Mouse (Mus musculus): ENCODE measurements around the gene Ercc1. TPM values are rescaled to one million over a fixed set of nuclear protein-coding genes. Genes with fewer than 3 reads are reported as not detected.

Gene Ercc1
- polyA plus RNA-seq, 1 experiment from 2014 or later: 59.2 TPM

GRCm38 (mm10) chr7:19402535-19403112, 58.0 kb downstream of the Ercc1 start:
- H3K27ac ChIP-seq (ENCODE audit: poor library complexity, severe bottlenecking): no peak overlapping the region
- no peak overlapping the region for H3K4me2 ChIP-seq
- no peak overlapping the region for H3K9ac ChIP-seq
- ATAC-seq (ENCODE audit: insufficient number of reproducible peaks, low FRiP score): no peak
- H3K4me3 ChIP-seq: no peak overlapping the region
- peaks cover 8% of the 10 kb centered on the region; the same call in 1 of the 2 replicates for H3K9me3 ChIP-seq (replicated peaks)
- 79% methylated on average over 9 of the region's 9 CpGs for WGBS
- H3K27me3 ChIP-seq (replicated peaks): peaks cover 67% of the 10 kb centered on the region
- peaks cover 22% of the 10 kb centered on the region for H3K4me1 ChIP-seq (replicated peaks)
- H3K36me3 ChIP-seq: no peaks in the 10 kb centered on the region

GRCm38 (mm10) chr7:19403731-19404296, 59.2 kb downstream of the Ercc1 start, which contains the start of gene Klc3:
Gene Klc3, minus strand, starts transcription at chr7:19404104.
- Histone ChIP-seq H3K27ac (ENCODE audit: poor library complexity, severe bottlenecking) (no peak within 1 kb of the TSS), H3K36me3 (no peaks in the 10 kb centered on the region), H3K4me2 (peak within 1 kb of the TSS; percentile 97), H3K9ac (peak within 1 kb of the TSS; percentile 72), H3K27me3 (replicated peaks) (peaks cover 62% of the 10 kb centered on the region), H3K9me3 (replicated peaks) (peaks cover 8% of the 10 kb centered on the region; the same call in 1 of the 2 replicates), H3K4me3 (peak within 1 kb of the TSS; percentile 64), H3K4me1 (replicated peaks) (peaks cover 22% of the 10 kb centered on the region)
- peak; percentile 82 for ATAC-seq (ENCODE audit: insufficient number of reproducible peaks, low FRiP score)
- under 1% methylated on average over 62 of the region's 62 CpGs for WGBS

GRCm38 (mm10) chr7:19404476-19404875, 59.9 kb downstream of the Ercc1 start, which contains the start of gene Ckm:
Gene Ckm, plus strand, starts transcription at chr7:19404776.
- no peak for ATAC-seq (ENCODE audit: insufficient number of reproducible peaks, low FRiP score)
- Histone ChIP-seq H3K9me3 (replicated peaks) (peaks cover 8% of the 10 kb centered on the region; the same call in 1 of the 2 replicates), H3K27me3 (replicated peaks) (peaks cover 56% of the 10 kb centered on the region), H3K27ac (ENCODE audit: poor library complexity, severe bottlenecking) (no peak within 1 kb of the TSS), H3K36me3 (no peaks in the 10 kb centered on the region), H3K4me2 (peak within 1 kb of the TSS; percentile 97), H3K4me3 (peak within 1 kb of the TSS; percentile 64), H3K9ac (peak within 1 kb of the TSS; percentile 72), H3K4me1 (replicated peaks) (peaks cover 20% of the 10 kb centered on the region)
- WGBS: 52% methylated on average over 7 of the region's 7 CpGs

- Histone ChIP-seq H3K4me1 (replicated peaks) (peaks cover 24% of the 10 kb centered on the region), H3K4me2 (peak overlapping the region; percentile 58; the same call in 1 of the 2 replicates), H3K9me3 (replicated peaks) (peaks cover 8% of the 10 kb centered on the region; the same call in 1 of the 2 replicates), H3K36me3 (no peaks in the 10 kb centered on the region), H3K9ac (no peak overlapping the region), H3K27ac (ENCODE audit: poor library complexity, severe bottlenecking) (no peak overlapping the region), H3K4me3 (peak overlapping the region; percentile 14; the same call in 1 of the 2 replicates), H3K27me3 (replicated peaks) (peaks cover 50% of the 10 kb centered on the region)
- peak; percentile 43; the same call in 1 of the 2 replicates for ATAC-seq (ENCODE audit: insufficient number of reproducible peaks, low FRiP score)
- WGBS: 3% methylated on average over 19 of the region's 19 CpGs
Measured at GRCm38 (mm10) chr7:19405417-19405816, 60.8 kb downstream of the Ercc1 start.

MicroRNAs encoded within 50 kb of the gene (microRNA counts, 519-probe panel; counts per million panel counts)
- microRNA mmu-miR-343: not detected

Small RNA genes within 50 kb of the gene (microRNA-seq; reads per million reads assigned to microRNA genes)
- gene Mir343: not detected

Other genes with a start within 250 kb of the Ercc1 start
- gene Gm4969, start 226.4 kb upstream of the Ercc1 start, polyA plus RNA-seq (2016; fragmentation: Nextera tagmentation; extraction: Ambion mirVana): 2.2 TPM in 2 replicates
- 10.2 and 11.2 TPM in 2 replicates for gene Fbxo46, start 224.9 kb upstream of the Ercc1 start, polyA plus RNA-seq (2016; fragmentation: Nextera tagmentation; extraction: Ambion mirVana)
- gene Qpctl, start 195.5 kb upstream of the Ercc1 start, polyA plus RNA-seq (2016; fragmentation: Nextera tagmentation; extraction: Ambion mirVana): 10.0 TPM in 2 replicates
- 101 TPM in 2 replicates for gene Snrpd2, start 195.1 kb upstream of the Ercc1 start, polyA plus RNA-seq (2016; fragmentation: Nextera tagmentation; extraction: Ambion mirVana)
- 8.0 and 9.7 TPM in 2 replicates for gene Gipr, start 178.7 kb upstream of the Ercc1 start, polyA plus RNA-seq (2016; fragmentation: Nextera tagmentation; extraction: Ambion mirVana)
- 17.7 and 18.2 TPM in 2 replicates for gene Eml2, start 168.4 kb upstream of the Ercc1 start, polyA plus RNA-seq (2016; fragmentation: Nextera tagmentation; extraction: Ambion mirVana)
- 0.97 and 1.1 TPM in 2 replicates for gene Gpr4, start 132.2 kb upstream of the Ercc1 start, polyA plus RNA-seq (2016; fragmentation: Nextera tagmentation; extraction: Ambion mirVana)
- 37.0 and 38.4 TPM in 2 replicates for gene Opa3, start 116.4 kb upstream of the Ercc1 start, polyA plus RNA-seq (2016; fragmentation: Nextera tagmentation; extraction: Ambion mirVana)
- gene Vasp, start 73.0 kb upstream of the Ercc1 start, polyA plus RNA-seq (2016; fragmentation: Nextera tagmentation; extraction: Ambion mirVana): 93.7 and 99.0 TPM in 2 replicates
- gene Ppm1n, start 64.7 kb upstream of the Ercc1 start, polyA plus RNA-seq (2016; fragmentation: Nextera tagmentation; extraction: Ambion mirVana): not detected in 2 replicates
- 23.6 and 26.7 TPM in 2 replicates for gene Rtn2, start 62.2 kb upstream of the Ercc1 start, polyA plus RNA-seq (2016; fragmentation: Nextera tagmentation; extraction: Ambion mirVana)
- gene Fosb, start 34.7 kb upstream of the Ercc1 start, polyA plus RNA-seq (2016; fragmentation: Nextera tagmentation; extraction: Ambion mirVana): 0.37 and 0.55 TPM in 2 replicates
- gene Cd3eap, start 14.7 kb downstream of the Ercc1 start, polyA plus RNA-seq (2016; fragmentation: Nextera tagmentation; extraction: Ambion mirVana): 17.6 and 18.4 TPM in 2 replicates
- gene Ppp1r13l, start 15.0 kb downstream of the Ercc1 start, polyA plus RNA-seq (2016; fragmentation: Nextera tagmentation; extraction: Ambion mirVana): 17.5 and 19.4 TPM in 2 replicates
- 15.9 and 17.5 TPM in 2 replicates for gene Ercc2, start 37.2 kb downstream of the Ercc1 start, polyA plus RNA-seq (2016; fragmentation: Nextera tagmentation; extraction: Ambion mirVana)
- gene Klc3, start 59.3 kb downstream of the Ercc1 start, polyA plus RNA-seq (2016; fragmentation: Nextera tagmentation; extraction: Ambion mirVana): 4.2 and 4.6 TPM in 2 replicates
- gene Ckm, start 60.0 kb downstream of the Ercc1 start, polyA plus RNA-seq (2016; fragmentation: Nextera tagmentation; extraction: Ambion mirVana): 60.6 and 62.3 TPM in 2 replicates
- 11.4 and 11.7 TPM in 2 replicates for gene Mark4, start 114.0 kb downstream of the Ercc1 start, polyA plus RNA-seq (2016; fragmentation: Nextera tagmentation; extraction: Ambion mirVana)
- gene Exoc3l2, start 118.6 kb downstream of the Ercc1 start, polyA plus RNA-seq (2016; fragmentation: Nextera tagmentation; extraction: Ambion mirVana): 2.9 and 3.1 TPM in 2 replicates
- 2.4 TPM in 2 replicates for gene Bloc1s3, start 163.6 kb downstream of the Ercc1 start, polyA plus RNA-seq (2016; fragmentation: Nextera tagmentation; extraction: Ambion mirVana)
- 66.4 and 74.0 TPM in 2 replicates for gene Trappc6a, start 163.6 kb downstream of the Ercc1 start, polyA plus RNA-seq (2016; fragmentation: Nextera tagmentation; extraction: Ambion mirVana)
- 0.08 TPM in 1 of 2 replicates, not detected in the other for gene Nkpd1, start 173.1 kb downstream of the Ercc1 start, polyA plus RNA-seq (2016; fragmentation: Nextera tagmentation; extraction: Ambion mirVana)
- 26.2 and 26.5 TPM in 2 replicates for gene Ppp1r37, start 218.3 kb downstream of the Ercc1 start, polyA plus RNA-seq (2016; fragmentation: Nextera tagmentation; extraction: Ambion mirVana)
- 0.32 and 0.36 TPM in 2 replicates for gene Zfp296, start 232.5 kb downstream of the Ercc1 start, polyA plus RNA-seq (2016; fragmentation: Nextera tagmentation; extraction: Ambion mirVana)
- gene Gemin7, start 232.8 kb downstream of the Ercc1 start, polyA plus RNA-seq (2016; fragmentation: Nextera tagmentation; extraction: Ambion mirVana): 118 and 121 TPM in 2 replicates

Data from heart, embryonic 12.5 days (tissue).